Mouse (Mus musculus) spleen, adult 2 months (tissue): ENCODE measurements around the gene Ahcyl2.

Source experiments
- CTCF ChIP-seq: fragments of 200-500 bp; IDR thresholded peaks from 2 replicates; pipeline ENCODE4 v1.5.1; 2011; ENCODE audit warnings: mild to moderate bottlenecking, inconsistent platforms; ENCODE audit not compliant: insufficient read depth, insufficient read length, insufficient replicate concordance; ENCODE audit errors: extremely low read depth
- POLR2A ChIP-seq: fragments of 200-500 bp; IDR thresholded peaks from 2 replicates; pipeline ENCODE4 v1.6.1; 2011; ENCODE audit warnings: low read depth, low read length, inconsistent platforms

DNA sequence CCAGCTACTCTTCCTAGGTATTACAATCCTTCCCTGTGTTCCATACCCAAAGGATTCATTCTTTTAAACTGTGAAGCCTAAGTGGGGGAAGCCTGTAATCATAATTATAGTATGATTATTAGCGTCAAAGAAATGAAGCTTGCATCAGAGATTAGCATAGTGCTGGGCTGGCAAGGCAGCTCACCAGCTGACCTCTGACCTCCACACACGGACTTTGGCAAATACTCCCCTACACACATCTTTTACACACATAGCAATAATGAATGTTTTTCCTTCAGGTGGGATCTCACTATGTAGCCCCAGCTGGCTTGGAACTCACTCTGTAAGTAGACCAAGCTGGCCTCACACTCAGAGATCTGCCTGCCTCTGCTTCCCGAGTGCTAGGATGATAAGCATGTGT is 84.1 kb downstream of the Ahcyl2 start:
- TF ChIP-seq CTCF (no peak), POLR2A (no peak)
